Mouse (Mus musculus) forebrain, embryonic 12.5 days (tissue): ENCODE data around the gene Zdhhc24. TPM values are rescaled to one million over a fixed set of nuclear protein-coding genes. Genes with fewer than 3 reads are reported as not detected.
"Not testable (repeated sequence)": the region's sequence is repeated elsewhere in the genome, so short reads cannot be mapped to it uniquely, and the experiment has no call there.

ENCODE experiments used
- ATAC-seq: fragments of 200-750 bp; cut with Nextera tagmentation; 2 replicates; pipeline ENCODE4 v1.8.0; 2017; ENCODE audit warnings: moderate TSS enrichment; ENCODE audit not compliant: low FRiP score
- H3K27ac ChIP-seq: fragments of 300-500 bp; sonication (generic); 2 replicates; pipeline ENCODE4 v1.5.1; 2016; ENCODE audit warnings: mild to moderate bottlenecking
- H3K27me3 ChIP-seq: fragments of 300-500 bp; sonication (generic); 2 replicates; pipeline ENCODE4 v1.6.1; 2016; ENCODE audit warnings: mild to moderate bottlenecking
- H3K36me3 ChIP-seq: fragments of 300-500 bp; sonication (generic); replicated peaks from 2 replicates; pipeline ENCODE4 v1.6.1; 2016; ENCODE audit warnings: mild to moderate bottlenecking
- H3K4me1 ChIP-seq: fragments of 300-500 bp; sonication (generic); 2 replicates; pipeline ENCODE4 v1.6.1; 2016
- H3K4me2 ChIP-seq: fragments of 300-500 bp; sonication (generic); 2 replicates; pipeline ENCODE4 v1.6.1; 2016; ENCODE audit warnings: mild to moderate bottlenecking, moderate library complexity
- H3K4me3 ChIP-seq: fragments of 300-500 bp; sonication (generic); replicated peaks from 2 replicates; pipeline ENCODE4 v1.5.1; 2016; ENCODE audit warnings: mild to moderate bottlenecking
- H3K9ac ChIP-seq: fragments of 300-500 bp; sonication (generic); 2 replicates; pipeline ENCODE4 v1.6.1; 2016; ENCODE audit warnings: mild to moderate bottlenecking
- H3K9me3 ChIP-seq: fragments of 300-500 bp; sonication (generic); 2 replicates; pipeline ENCODE4 v1.6.1; 2016
- WGBS: fragments of 180-500 bp; shearing (Covaris S2); methylation state at CpG from one replicate; pipeline ENCODE4 v1.1.7; 2016; 5-methylcytosine and 5-hydroxymethylcytosine counted together
- polyA plus RNA-seq: library from polyadenylated mRNA; unstranded; fragments of >200 nt; fragmentation: Nextera tagmentation; extraction: Ambion mirVana; gene quantifications from 2 replicates; pipeline ENCODE4 v1.2.1, GENCODE M21; 2016

Gene Zdhhc24
- polyA plus RNA-seq, 1 experiment from 2014 or later: 17.5 TPM

DNA sequence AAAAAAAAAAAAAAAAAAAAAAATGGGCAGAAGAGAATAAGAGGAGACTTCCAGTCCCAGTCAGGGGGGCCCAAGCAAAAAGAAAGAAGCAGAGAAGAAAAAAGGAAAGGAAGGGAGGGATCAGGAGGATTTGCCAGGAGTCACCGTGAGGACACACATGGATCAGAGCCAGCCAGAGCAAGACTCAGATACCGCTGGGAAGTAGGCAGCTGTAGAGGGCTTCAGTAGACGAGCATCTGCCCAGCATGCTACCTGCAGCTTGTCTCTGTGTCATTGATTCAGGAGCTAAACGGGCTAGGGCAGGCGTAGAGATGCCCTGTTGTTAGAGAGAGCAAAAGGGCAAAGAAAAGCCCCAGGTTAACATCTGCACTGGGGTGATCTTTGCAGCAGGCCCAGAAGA, 28.2 kb upstream of the Zdhhc24 start:
- H3K9me3 ChIP-seq: no peaks in the 10 kb centered on the region
- H3K4me3 ChIP-seq: no peak overlapping the region
- WGBS: 41% methylated on average over 5 of the region's 5 CpGs

GRCm38 (mm10) chr19:4854552-4855469, 23.7 kb upstream of the Zdhhc24 start, which contains the start of gene Ctsf:
TSS of gene Ctsf (plus strand) at chr19:4855130.
- ATAC-seq: peak; percentile 89
- peaks cover 15% of the 10 kb centered on the region for H3K4me1 ChIP-seq
- peak within 1 kb of the TSS; percentile 59 for H3K4me3 ChIP-seq
- 4% methylated on average over 45 of the region's 45 CpGs for WGBS
- peak within 1 kb of the TSS; percentile 99 for H3K4me2 ChIP-seq
- H3K9ac ChIP-seq: peak within 1 kb of the TSS; percentile 65
- peak within 1 kb of the TSS; percentile 51; the same call in 1 of the 2 replicates for H3K27ac ChIP-seq
- peaks cover 12% of the 10 kb centered on the region; the same call in 1 of the 2 replicates for H3K27me3 ChIP-seq
- no peaks in the 10 kb centered on the region for H3K36me3 ChIP-seq
- H3K9me3 ChIP-seq: no peaks in the 10 kb centered on the region

More for the DNA sequence above, 28.2 kb upstream of the Zdhhc24 start:
- H3K27me3 ChIP-seq: no peaks in the 10 kb centered on the region; the same call in 1 of the 2 replicates
- H3K27ac ChIP-seq: no peak overlapping the region
- no peak overlapping the region for H3K9ac ChIP-seq
- no peak overlapping the region for H3K4me2 ChIP-seq
- ATAC-seq: no peak
- peaks cover 7% of the 10 kb centered on the region for H3K4me1 ChIP-seq
- H3K36me3 ChIP-seq: no peaks in the 10 kb centered on the region

GRCm38 (mm10) chr19:4855470-4855820, 23.0 kb upstream of the Zdhhc24 start:
- peaks cover 12% of the 10 kb centered on the region; the same call in 1 of the 2 replicates for H3K27me3 ChIP-seq
- WGBS: 1% methylated on average over 14 of the region's 14 CpGs
- peak overlapping the region; percentile 99 for H3K4me2 ChIP-seq
- no peak; the same call in 1 of the 2 replicates for ATAC-seq
- peak overlapping the region; percentile 51; the same call in 1 of the 2 replicates for H3K27ac ChIP-seq
- H3K4me1 ChIP-seq: peaks cover 15% of the 10 kb centered on the region
- H3K9me3 ChIP-seq: no peaks in the 10 kb centered on the region
- H3K4me3 ChIP-seq: peak overlapping the region; percentile 59
- peak overlapping the region; percentile 65 for H3K9ac ChIP-seq
- H3K36me3 ChIP-seq: no peaks in the 10 kb centered on the region; the same call in 1 of the 2 replicates

DNA sequence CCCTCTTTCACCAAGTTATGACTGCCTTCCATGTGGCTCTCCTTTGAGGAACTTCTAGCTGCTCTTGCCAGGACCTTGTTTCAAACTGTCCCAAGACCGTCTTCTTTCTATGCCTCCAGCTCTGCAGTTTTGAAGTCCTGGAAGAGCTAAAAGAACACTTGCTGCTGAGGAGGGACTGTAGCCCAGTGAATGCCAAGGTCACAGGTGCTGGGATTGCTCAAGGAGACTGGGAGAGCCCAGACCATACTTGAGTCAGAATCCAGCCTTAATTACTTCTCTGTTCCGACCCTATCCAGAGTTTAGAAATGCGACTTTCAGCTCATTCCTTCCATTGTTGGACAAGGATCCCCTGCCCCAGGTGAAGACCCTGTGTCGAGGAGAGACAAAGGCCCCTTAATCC, 22.5 kb upstream of the Zdhhc24 start:
- 48% methylated on average over 4 of the region's 4 CpGs for WGBS
- Histone ChIP-seq H3K9me3 (no peaks in the 10 kb centered on the region), H3K36me3 (no peaks in the 10 kb centered on the region; the same call in 1 of the 2 replicates), H3K9ac (no peak overlapping the region), H3K27me3 (peaks cover 12% of the 10 kb centered on the region; the same call in 1 of the 2 replicates), H3K27ac (no peak overlapping the region), H3K4me2 (peak overlapping the region; percentile 99), H3K4me1 (peaks cover 15% of the 10 kb centered on the region), H3K4me3 (no peak overlapping the region)
- ATAC-seq: no peak

DNA sequence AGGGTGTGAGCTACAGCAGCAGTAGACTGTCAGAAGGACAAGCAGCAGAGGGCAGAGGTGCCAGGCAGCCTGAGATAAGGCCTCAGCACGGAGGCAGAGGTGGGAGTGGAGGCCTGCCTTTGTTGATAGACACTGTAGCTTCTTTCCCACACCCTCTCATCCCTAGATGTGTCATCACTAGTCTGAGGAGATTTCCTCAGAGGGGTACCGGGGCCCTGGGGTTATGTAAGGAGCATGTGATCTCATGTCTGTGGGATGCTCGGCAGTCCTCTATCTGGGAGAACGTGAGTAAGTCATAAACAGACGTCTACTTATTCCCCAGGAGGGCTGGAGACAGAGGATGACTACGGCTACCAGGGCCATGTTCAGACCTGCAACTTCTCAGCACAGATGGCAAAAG, 19.4 kb upstream of the Zdhhc24 start:
- WGBS: 77% methylated on average over 6 of the region's 6 CpGs
- Histone ChIP-seq H3K4me3 (no peak overlapping the region), H3K27me3 (peaks cover 15% of the 10 kb centered on the region), H3K9ac (no peak overlapping the region), H3K27ac (no peak overlapping the region), H3K4me1 (peaks cover 15% of the 10 kb centered on the region), H3K4me2 (no peak overlapping the region), H3K9me3 (no peaks in the 10 kb centered on the region), H3K36me3 (no peaks in the 10 kb centered on the region; the same call in 1 of the 2 replicates)
- no peak for ATAC-seq

GRCm38 (mm10) chr19:4863048-4863447, 15.4 kb upstream of the Zdhhc24 start:
- ATAC-seq: no peak
- Histone ChIP-seq H3K27me3 (peaks cover 21% of the 10 kb centered on the region; the same call in 1 of the 2 replicates), H3K9ac (no peak overlapping the region), H3K9me3 (no peaks in the 10 kb centered on the region), H3K4me2 (no peak overlapping the region), H3K4me3 (no peak overlapping the region), H3K27ac (no peak overlapping the region), H3K4me1 (peaks cover 5% of the 10 kb centered on the region; the same call in 1 of the 2 replicates), H3K36me3 (no peaks in the 10 kb centered on the region; the same call in 1 of the 2 replicates)
- WGBS: 91% methylated on average over 6 of the region's 6 CpGs

DNA sequence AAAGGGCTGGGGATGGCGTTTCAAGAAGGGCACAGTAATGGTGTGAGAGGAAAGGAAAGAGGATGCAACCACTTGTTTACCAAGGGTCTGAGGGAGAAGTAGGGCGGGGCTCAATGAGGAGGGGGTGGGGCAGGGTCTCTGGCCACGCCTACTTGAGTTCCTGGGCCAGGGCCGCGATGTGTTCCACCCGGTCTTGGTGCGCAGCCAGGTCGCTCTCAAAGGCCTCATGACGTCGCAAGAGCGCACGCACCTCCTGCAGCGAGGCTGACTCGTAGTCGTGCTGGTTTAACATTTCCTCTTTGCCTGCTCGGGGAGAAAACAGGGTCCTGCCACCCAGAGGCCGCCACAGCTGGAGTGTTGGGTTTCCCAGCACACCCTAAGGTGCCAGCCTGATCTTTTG, 13.3 kb upstream of the Zdhhc24 start:
- Histone ChIP-seq H3K4me2 (peak overlapping the region; percentile 25; the same call in 1 of the 2 replicates), H3K9ac (no peak overlapping the region), H3K36me3 (no peaks in the 10 kb centered on the region; the same call in 1 of the 2 replicates), H3K27ac (no peak overlapping the region), H3K4me3 (no peak overlapping the region), H3K27me3 (peaks cover 21% of the 10 kb centered on the region; the same call in 1 of the 2 replicates), H3K4me1 (peaks cover 5% of the 10 kb centered on the region; the same call in 1 of the 2 replicates), H3K9me3 (no peaks in the 10 kb centered on the region)
- no peak for ATAC-seq
- 11% methylated on average over 17 of the region's 17 CpGs for WGBS

- not testable (repeated sequence) for H3K4me2 ChIP-seq, H3K9me3 ChIP-seq, H3K27ac ChIP-seq, H3K4me3 ChIP-seq, H3K9ac ChIP-seq, ATAC-seq, H3K36me3 ChIP-seq
- Histone ChIP-seq H3K27me3 (peaks cover 12% of the 10 kb centered on the region), H3K4me1 (peaks cover 15% of the 10 kb centered on the region)
- 89% methylated on average over 1 of the region's 1 CpGs for WGBS
Observed at GRCm38 (mm10) chr19:4874613-4875012, 3.9 kb upstream of the Zdhhc24 start.

DNA sequence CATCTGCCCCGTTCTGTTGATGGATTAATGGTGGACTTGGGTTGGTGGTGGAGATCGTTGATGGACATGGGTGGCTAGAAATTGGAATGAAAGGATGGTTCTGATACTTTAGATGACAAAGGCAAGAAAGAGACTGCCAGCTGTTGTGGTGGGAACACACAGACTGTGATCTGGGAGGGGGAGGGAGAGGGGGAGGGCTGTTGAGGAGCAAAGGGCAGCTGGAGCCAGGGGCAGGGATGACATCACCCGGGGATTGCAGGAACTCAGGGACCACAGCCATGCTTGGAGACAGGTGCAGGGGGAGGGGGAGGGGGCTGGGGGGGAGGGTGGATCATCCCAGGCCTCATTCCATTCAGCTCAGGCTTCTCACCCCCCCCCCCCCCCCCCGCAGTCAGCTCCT, 2.2 kb upstream of the Zdhhc24 start:
- Histone ChIP-seq H3K4me3 (no peak overlapping the region), H3K27me3 (peaks cover 12% of the 10 kb centered on the region), H3K36me3 (no peaks in the 10 kb centered on the region), H3K9ac (no peak overlapping the region), H3K4me1 (peaks cover 22% of the 10 kb centered on the region), H3K9me3 (no peaks in the 10 kb centered on the region), H3K4me2 (no peak overlapping the region), H3K27ac (no peak overlapping the region)
- ATAC-seq: no peak
- WGBS: 70% methylated on average over 3 of the region's 4 CpGs

GRCm38 (mm10) chr19:4876755-4877154, 1.7 kb upstream of the Zdhhc24 start:
- 61% methylated on average over 3 of the region's 3 CpGs for WGBS
- ATAC-seq: no peak
- Histone ChIP-seq H3K27me3 (peaks cover 12% of the 10 kb centered on the region), H3K4me2 (no peak overlapping the region), H3K9ac (no peak overlapping the region), H3K27ac (no peak overlapping the region), H3K4me1 (peaks cover 22% of the 10 kb centered on the region), H3K36me3 (no peaks in the 10 kb centered on the region), H3K9me3 (no peaks in the 10 kb centered on the region), H3K4me3 (no peak overlapping the region)

- Histone ChIP-seq H3K4me3 (peak within 1 kb of the TSS; percentile 95), H3K27me3 (peaks cover 12% of the 10 kb centered on the region), H3K27ac (peak within 1 kb of the TSS; percentile 63; the same call in 1 of the 2 replicates), H3K36me3 (no peaks in the 10 kb centered on the region), H3K4me1 (peaks cover 22% of the 10 kb centered on the region), H3K9me3 (no peaks in the 10 kb centered on the region), H3K9ac (peak within 1 kb of the TSS; percentile 85), H3K4me2 (peak within 1 kb of the TSS; percentile 98)
- WGBS: 4% methylated on average over 17 of the region's 17 CpGs
- ATAC-seq: no peak
Observed at GRCm38 (mm10) chr19:4877785-4878184, 683 bp upstream of the Zdhhc24 start, which contains the start of gene Actn3. TSS of gene Actn3 (minus strand) at chr19:4877909.

DNA sequence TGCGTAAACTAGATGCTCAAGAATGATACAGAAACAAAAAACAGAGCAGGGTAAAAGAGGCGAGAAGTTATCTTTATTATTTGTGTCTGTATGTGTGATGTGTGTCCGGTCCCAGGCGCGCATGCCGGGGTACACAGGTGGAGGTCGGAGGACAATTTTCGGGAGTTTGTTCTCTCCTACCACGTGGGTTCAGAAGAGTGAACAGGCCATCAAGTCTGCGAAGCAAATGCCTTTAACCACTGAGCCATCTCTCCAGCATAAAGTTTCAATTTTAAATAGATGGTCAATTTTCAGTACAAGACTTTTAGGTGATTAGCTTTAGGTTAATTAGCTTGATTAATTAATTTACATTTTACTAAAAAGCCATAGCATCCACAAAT, 846 bp downstream of the Zdhhc24 start:
- no peaks in the 10 kb centered on the region for H3K36me3 ChIP-seq
- H3K27ac ChIP-seq: no peak overlapping the region
- peaks cover 12% of the 10 kb centered on the region for H3K27me3 ChIP-seq
- WGBS: 68% methylated on average over 10 of the region's 10 CpGs
- no peaks in the 10 kb centered on the region for H3K9me3 ChIP-seq
- H3K9ac ChIP-seq: peak overlapping the region; percentile 85
- peak overlapping the region; percentile 95 for H3K4me3 ChIP-seq
- no peak for ATAC-seq
- peak overlapping the region; percentile 98 for H3K4me2 ChIP-seq
- peaks cover 22% of the 10 kb centered on the region for H3K4me1 ChIP-seq
